Mouse (Mus musculus): Measurements from ENCODE around the gene Cenpn.

Gene Cenpn

GRCm38 (mm10) chr8:116943161-116943554, 21.6 kb downstream of the Cenpn start, which contains the start of gene Atmin:
TSS of gene Atmin (plus strand) at chr8:116943393.
- peak; percentile 91 for DNase-seq

- DNase-seq, result peak; percentile 46
These were observed 22.2 kb downstream of the Cenpn start for GRCm38 (mm10) chr8:116943555-116944384.

- no peak for DNase-seq
These were observed 22.8 kb downstream of the Cenpn start for GRCm38 (mm10) chr8:116944385-116944696.

- DNase-seq, result no peak
These were observed 23.8 kb downstream of the Cenpn start for GRCm38 (mm10) chr8:116945169-116945910.

GRCm38 (mm10) chr8:116946268-116946838, 24.8 kb downstream of the Cenpn start:
- no peak for DNase-seq

- DNase-seq, result no peak
These were observed 25.3 kb downstream of the Cenpn start for GRCm38 (mm10) chr8:116946851-116947250.

- no peak for DNase-seq
These were observed 26.1 kb downstream of the Cenpn start for GRCm38 (mm10) chr8:116947589-116947988.

GRCm38 (mm10) chr8:116951369-116951768, 29.8 kb downstream of the Cenpn start:
- peak; percentile 46 for DNase-seq

GRCm38 (mm10) chr8:116951778-116952177, 30.2 kb downstream of the Cenpn start:
- DNase-seq, result peak; percentile 32

GRCm38 (mm10) chr8:116952428-116952827, 30.9 kb downstream of the Cenpn start:
- no peak for DNase-seq

- DNase-seq, result no peak
These were observed 32.9 kb downstream of the Cenpn start for GRCm38 (mm10) chr8:116954415-116954814.

- peak; percentile 81 for DNase-seq
These were observed 48.0 kb downstream of the Cenpn start for GRCm38 (mm10) chr8:116969531-116969930.

- DNase-seq, result no peak
These were observed 53.5 kb downstream of the Cenpn start for GRCm38 (mm10) chr8:116975066-116975465.

- peak; percentile 59 for DNase-seq
These were observed 54.1 kb downstream of the Cenpn start for GRCm38 (mm10) chr8:116975606-116976005.

- no peak for DNase-seq
These were observed 56.5 kb downstream of the Cenpn start for GRCm38 (mm10) chr8:116978052-116978451.

- DNase-seq, result peak; percentile 99
These were observed 57.2 kb downstream of the Cenpn start, which contains the start of gene 1700030J22Rik for GRCm38 (mm10) chr8:116978631-116979256. TSS of gene 1700030J22Rik (minus strand) at chr8:116978959.

- DNase-seq, result peak; percentile 75
These were observed 58.6 kb downstream of the Cenpn start for GRCm38 (mm10) chr8:116980117-116980516.

- no peak for DNase-seq
These were observed 68.3 kb downstream of the Cenpn start for GRCm38 (mm10) chr8:116989842-116990241.
